Mouse (Mus musculus) adrenal gland (tissue): ENCODE measurements around the gene Fam13c.
"Not testable (repeated sequence)": the region's sequence is repeated elsewhere in the genome, so short reads cannot be mapped to it uniquely, and the experiment has no call there.

ENCODE experiments used
- intact Hi-C: fragments of 180-260 bp; cut with DNase I; formaldehyde crosslinking; loops from one replicate; pipeline ENCODE4 v1.15.1; 2025
- long read RNA-seq, 2 experiments: library from polyadenylated mRNA; unstranded; transcript quantifications; one replicate each; pipeline ENCODE4 v2.0.0; 2020; ENCODE audit warnings: borderline replicate concordance in 1 of 2; ENCODE audit not compliant: insufficient replicate concordance in 1 of 2

Fam13c gene
- long read RNA-seq, experiment 1, partial matches to known transcripts, result 3 of 6 reads
- long read RNA-seq, experiment 1, other reads (novel, unspliced or antisense), result 0 of 6 reads
- long read RNA-seq, experiment 2, partial matches to known transcripts, result 13 of 18 reads
- long read RNA-seq, experiment 2, other reads (novel, unspliced or antisense), result 1 of 18 reads

DNA sequence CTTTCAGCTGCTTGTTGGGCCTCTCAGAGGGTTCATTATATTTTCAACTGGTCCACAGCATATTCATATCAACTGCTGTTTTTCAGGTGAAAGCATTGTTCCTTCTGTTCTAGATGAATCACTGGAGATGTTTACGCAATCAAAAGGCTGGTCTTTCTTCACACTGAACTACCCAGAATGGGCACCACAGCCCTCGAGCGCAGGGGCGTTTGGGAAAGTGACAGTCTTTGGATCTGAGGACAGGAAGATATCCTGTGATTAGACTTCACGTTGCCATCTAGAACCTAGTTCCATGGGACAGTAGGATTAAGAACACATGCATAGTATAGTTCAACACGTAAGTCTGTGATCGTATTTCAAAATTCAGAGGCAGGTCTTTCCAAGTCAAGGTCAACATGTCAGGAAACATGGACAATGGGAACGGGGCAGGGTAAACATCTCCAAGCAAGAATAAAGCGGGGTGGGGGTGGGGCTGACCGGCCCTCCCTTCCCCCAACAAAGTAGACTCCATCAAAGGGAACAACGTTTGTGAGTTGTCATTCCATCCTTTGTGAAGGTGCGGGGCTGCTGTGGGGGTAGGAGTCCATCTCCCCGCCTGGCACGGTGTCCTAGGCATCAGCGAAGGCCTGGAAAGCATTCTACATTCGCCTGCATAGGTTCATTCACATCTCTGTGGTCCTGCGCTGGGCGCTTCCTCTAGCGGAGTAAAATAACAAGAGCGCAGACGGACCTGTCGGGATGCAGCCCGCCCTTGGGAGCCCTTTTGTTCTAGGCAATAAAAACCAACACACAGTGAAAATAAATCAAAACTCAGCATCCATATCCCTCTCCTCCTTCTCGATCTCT, at the start of gene Fam13c:
Gene Fam13c, plus strand, starts transcription at position 806 of the 846 bp plus-strand sequence.
- intact Hi-C loops, result loop anchor here (5.0 kb wide), 1 partner anchor 63 kb away; no protein-coding TSS in a partner anchor

DNA sequence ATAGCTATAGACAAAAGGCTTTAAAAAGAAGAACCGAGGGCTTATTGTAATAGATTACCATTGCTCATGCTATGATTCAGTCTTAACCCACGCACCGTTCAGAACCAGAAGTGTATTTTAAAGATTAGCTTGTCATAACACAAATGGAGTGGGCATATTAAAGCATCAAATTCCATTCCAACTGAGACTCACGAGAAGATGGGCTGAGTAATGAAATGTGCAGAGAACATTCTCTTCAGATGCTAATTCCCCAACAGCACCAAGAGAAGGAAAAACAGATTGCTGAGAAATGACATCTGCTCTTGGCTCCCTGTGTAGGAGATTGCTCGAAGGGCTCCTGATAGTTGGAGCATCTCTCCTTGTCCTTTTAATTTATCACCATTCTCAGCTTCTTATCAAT, 44.4 kb upstream of the Fam13c start:
- intact Hi-C loops, result no loop called here

DNA sequence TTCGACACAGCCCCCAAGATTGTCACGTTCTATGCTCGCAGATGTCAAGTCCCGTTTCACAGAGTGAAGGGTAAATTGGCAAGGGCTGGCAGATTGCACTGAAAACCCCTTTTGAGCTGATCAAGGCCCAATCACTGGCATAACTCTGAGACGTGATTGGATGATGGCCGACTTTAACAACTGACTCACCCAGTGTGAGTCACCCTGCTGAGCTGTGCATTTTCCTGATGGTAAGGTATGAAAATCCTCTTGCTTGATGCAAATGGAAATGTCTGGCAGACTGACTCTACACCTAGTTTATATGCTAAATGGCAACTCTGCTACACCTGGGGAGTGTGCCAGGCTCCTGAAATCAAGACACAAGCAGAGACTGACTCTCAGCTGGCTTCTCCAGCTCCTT, 42.1 kb upstream of the Fam13c start:
- intact Hi-C loops, result no loop called here

DNA sequence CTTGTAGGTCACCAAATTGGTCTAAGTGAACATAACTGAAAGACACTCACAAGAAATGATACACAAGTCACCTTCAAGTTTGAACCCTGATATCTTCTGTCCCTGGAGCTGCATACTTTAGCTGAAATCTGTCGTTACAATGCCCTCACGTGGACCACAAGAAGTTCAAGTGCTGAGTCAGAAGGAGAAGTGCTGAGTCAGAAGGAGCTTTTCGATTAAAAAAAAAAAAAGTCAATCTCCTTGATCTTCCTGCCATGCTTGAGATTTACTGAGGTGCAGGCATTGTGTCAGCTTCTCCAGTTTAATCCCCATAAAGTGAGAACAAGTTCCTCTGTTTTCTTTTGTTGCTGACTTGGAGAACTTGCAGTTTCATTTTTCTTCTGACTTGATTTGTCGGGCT, 38.3 kb upstream of the Fam13c start:
- intact Hi-C loops, result no loop called here

DNA sequence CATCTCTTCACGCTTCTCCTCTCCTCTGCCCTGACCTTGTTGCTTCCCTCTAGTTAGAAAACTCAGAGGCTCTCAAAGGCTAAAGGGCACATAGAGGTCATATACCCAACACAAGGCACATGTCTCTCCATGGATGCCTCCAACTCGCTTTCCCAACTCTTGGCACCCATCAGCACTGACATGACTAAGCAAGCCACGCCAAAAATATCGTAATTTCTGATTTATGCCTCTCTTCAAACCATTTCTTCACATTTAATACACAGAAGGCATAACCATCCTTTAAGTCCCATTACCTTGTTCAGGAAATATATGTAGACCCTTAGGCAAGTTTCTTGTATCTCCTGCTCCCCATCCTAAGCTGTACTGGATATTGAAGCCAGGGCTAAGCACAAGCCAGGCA, 37.6 kb upstream of the Fam13c start:
- intact Hi-C loops, result no loop called here

DNA sequence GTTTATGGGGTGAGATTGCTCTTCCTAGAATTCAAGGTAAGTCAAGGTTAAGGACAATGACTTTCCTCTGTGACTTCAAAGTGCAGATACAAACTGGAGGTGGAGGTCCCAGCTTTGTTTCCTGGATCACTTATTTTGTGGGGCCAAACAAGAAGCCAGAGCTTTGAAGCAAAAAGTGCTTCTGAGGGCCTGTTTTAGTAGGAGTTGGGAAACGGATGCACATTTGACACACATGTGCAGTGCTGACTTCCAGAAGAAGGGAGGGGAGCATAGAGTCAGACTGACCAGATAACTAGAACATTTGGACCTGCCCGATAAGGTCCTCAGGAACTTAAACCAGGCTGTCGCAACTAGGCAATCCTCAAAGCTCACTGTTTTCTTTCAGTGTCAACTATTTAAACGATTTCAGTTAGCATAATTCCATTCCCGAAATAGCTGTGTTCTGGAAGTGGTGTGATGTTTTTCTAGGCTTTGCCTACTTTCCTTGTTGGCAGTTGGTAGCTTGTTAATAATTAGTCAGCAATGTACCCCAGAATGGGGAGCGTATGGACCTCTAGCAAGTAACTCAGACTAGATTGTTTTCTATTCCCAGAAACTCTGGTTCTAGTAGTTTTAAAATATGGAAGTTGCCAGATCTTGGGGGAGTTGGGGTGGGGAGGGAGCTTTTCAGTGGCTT, 22.3 kb upstream of the Fam13c start:
- intact Hi-C loops, result no loop called here

DNA sequence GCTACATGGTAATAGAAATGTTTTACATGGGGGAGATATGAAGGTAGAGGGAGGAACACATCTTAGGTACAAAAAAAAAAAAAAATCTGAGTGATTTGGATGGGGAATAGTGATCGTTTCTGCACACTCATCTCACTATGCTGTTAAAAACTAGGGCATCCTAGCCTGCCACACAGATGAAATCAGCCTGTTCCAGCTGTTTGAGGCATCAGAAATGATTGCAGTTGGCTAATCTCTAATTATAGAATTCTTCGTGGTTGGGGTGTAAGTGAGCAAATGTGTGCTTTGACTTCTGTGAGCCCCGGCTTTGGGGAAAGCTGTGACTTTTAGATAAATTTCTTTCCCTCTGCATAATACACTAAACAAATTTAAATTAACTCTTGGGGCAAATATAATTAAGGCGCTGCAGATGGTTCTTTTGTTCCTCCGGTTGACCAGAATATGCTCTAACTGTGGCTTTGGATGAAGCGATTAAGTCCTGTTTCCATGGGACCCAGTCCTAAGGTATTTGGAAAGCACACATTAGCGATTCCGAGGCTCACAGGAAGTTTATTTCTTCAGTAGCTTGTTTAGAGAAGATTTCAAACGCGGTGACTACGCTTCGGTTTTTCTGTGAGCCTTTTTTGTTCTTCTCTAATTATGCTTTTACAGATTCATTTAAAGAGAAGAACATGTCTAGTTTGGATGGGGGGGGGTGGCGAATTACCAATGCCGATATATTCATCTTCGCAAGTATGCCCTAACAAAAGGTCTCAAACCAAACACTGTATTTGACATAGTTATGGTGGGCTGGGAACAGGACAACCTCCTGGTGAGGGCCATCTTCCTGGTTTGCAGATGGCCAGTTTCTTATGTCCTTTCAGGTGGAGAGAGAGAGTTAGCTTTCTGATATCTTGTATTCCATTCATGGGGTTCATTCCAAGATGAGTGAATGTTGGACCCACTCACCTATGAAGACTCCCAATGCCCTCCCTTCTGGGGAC, 20.7 kb upstream of the Fam13c start:
- intact Hi-C loops, result no loop called here

DNA sequence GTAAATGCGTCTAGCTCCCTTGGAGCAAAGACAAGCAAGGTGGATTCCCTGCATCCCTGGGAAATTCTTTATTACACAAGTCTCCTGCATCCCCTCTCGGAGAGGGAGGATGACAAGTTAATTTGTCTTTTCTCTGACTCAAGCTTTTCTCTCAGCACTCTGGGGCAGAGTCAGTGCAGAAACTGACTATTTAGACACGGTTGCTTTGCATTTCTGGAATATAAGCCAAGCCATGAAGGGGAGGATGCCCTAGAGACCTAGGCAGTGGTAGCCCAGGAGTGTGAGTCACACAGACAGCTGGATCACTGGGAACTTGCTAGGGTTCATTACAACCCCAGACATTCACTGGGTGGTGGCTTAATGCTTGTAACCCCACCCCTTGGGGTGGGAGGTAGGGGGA, 13.9 kb upstream of the Fam13c start:
- intact Hi-C loops, result no loop called here

DNA sequence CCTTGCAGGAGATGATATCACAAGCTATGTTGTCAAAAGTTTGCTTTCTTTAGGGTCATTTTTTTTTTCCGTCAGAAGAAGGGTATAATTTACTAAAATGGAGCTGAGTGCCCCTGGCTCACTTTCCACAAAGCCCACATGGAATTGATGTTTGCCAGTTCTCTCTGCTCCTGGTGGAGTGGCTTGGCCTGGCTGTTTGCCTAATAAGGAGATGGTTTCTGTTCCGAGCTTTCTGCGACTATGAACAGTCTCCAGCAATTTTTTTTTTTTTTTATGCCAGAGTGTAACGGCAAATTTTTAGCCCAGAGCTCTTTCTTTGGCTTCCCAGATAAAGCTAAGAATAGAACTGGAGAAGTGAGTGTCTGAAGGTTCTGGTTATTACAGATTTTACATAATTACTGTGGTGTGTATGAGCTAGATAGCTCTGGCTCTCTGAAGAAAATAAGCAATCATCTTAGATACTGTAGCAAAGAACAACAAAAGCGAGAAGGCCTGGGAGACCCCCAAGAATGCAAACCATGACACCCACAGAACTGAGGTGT, 12.1 kb upstream of the Fam13c start:
- intact Hi-C loops, result no loop called here

DNA sequence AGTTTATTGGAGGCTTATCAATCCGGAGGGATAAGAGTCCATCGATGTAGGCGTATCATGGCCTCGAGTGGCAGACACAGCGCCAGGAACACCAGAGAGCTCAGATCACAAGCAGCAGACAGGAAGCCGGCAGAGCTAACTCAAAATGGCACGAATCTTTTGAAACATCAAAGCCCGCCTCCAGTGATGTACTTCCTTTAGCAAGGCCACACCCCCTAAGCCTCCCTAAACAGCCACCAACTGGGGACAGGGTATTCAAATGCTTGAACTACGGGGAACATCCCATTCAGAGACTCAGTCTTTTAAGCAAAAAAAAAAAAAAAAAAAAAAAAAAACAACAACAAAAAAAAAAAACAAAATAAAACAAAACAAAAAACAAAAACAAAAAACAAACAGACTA, 10.9 kb upstream of the Fam13c start:
- intact Hi-C loops, result no loop called here

DNA sequence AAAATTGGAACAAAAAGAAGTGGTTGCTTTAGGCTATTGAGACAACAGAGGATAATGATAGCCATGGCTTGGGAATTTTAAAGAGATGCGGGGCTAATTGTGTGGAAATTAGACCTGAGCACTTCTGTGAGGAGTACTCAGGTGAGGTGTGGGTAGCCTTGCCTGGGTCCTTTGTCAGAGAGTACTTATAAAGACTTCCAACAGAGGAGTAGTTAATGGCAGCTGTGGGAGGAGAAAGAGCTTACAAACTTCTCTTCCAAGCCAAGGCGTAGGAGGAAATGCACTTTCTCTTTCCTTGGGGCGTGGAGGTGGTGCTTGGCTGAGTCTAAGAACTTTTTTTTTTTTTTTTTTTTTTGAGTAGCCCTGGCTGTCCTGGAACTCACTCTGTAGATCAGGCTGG, 6.9 kb upstream of the Fam13c start:
- intact Hi-C loops, result no loop called here

DNA sequence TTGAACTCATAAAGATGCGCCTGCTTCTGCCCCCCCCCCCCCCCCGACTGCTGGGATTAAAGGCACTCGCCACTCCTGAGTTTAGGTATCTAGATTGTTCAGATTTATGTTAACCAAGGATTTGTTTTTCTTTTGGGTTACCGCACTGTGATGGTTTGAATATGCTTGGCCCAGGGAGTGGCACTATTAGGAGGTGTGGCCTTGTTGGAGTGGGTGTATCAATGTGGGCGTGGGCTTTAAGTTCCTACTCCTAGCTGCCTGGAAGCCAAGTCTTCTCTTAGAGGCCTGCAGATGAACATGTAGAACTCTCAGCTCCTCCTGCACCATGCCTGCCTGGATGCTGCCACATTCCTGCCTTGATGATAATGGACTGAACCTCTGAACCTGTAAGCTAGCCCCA, 6.5 kb upstream of the Fam13c start:
- intact Hi-C loops, result not testable (repeated sequence)

DNA sequence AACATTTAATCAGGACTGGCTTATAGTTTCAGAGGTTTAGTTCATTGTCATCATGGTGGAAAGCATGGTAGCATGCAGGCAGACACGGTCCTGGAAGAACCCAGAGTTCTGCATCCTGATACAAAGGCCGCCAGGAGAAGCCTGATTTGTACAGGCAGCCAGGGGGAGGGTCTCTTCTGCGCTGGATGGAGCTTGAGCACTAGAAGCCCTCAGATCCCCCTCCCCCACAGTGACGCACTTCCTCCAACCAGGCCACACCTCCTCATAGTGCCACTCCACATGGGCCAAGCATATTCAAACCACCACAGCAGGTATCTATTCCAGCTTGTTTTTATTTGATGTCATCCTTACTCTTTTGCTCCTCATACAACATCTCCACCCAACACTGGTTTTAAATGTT, 3.6 kb upstream of the Fam13c start:
- intact Hi-C loops, result no loop called here

DNA sequence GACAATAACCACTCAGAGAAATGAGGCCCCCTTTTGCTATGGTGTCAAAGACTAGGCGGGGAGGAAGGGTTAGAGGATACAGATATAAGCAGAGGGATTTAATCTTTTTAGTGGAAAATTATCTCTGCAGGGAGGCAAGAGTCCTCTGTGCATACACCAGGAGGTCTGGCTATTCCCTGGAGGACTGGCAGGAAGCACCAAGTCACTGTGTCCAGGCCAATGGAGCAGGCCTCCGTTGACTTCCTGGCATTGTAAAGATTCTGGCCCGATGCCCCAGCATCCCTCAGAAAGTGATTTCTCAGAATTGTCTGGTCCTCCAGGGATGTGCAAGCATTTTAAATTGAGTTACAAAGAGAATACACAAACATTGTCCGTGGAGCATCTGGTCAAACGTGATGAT, 3.0 kb upstream of the Fam13c start:
- intact Hi-C loops, result no loop called here

DNA sequence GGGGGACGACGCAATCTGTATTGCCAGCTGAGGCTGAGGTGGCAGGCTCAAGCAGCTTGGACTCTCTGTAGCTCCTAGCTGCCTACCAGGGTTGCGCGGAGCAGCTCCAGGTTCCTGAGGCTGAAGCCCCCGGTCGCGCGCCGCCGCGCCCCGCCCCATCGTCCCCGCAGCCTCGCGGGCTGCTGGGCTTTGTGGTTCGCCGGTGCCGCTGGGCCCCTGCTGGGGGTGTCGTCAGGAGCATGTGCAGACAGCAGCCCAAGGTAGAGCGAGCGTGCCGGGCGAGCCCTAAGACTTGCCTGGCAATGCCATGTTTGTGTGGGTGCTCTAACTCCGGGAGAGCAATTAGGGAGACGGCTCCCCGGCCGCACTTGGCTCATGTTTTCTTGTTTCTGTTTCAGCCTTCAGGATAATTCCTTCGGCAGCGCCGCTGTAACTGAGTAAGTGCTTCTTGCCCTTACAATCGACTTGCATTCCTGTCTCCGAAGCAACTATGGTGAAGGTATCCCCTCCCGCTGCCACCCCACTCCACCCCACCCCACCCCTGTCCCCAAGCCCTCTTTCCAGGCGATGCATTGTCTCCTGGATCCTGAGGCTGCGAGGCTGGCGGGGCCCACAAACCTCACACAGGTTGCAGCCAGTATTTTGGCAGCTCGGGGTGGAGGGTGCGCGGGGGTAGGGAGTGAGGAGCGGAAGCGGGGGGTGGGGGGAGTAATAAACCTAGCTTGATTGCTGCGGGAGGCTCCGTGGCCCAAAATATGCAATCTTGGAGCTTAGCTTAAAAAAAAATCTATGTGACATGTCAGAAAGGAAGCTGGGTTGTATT, 569 bp downstream of the Fam13c start:
- intact Hi-C loops, result loop anchor here (5.0 kb wide), 1 partner anchor 64 kb away; no protein-coding TSS in a partner anchor

DNA sequence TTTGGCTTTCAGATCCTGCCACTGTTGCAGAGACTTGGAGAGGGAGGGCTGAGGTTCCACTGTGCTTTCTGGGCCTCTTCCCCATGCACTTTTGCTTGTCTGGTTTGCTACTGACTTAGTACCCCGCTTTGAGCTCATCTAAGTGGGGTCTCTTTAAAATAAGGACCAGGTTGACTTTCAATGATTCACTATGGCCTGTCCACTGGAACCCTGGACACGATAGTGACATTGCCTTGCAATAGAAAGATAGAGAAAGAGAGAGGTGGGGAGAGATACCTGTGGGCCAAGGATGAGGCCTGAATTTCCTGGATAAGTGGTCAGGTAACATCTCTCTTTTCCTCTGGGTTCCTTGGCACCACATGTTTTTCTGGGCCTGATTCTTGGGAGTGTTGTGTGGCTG, 1.9 kb downstream of the Fam13c start:
- intact Hi-C loops, result loop anchor here (5.0 kb wide), 1 partner anchor 65 kb away; no protein-coding TSS in a partner anchor

DNA sequence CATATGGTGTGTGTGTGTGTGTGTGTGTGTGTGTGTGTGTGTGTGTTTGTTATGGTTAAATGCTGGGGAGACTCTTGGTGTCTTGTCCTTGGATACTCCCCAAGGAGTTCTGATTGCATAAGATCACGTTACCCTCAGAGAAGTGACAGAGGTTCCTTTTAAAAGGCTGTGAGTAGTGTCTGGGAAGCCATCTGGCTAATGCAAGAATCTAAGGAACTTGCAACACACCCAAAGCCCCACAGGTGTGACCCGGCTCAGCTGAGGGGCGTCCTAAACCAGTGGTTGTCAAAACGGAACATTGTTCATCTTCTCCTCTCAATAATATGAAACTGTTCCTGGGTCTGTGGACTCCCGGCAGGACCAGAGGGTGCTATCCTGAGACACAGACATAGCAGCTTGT, 2.3 kb downstream of the Fam13c start:
- intact Hi-C loops, result loop anchor here (5.0 kb wide), 1 partner anchor 65 kb away; no protein-coding TSS in a partner anchor

DNA sequence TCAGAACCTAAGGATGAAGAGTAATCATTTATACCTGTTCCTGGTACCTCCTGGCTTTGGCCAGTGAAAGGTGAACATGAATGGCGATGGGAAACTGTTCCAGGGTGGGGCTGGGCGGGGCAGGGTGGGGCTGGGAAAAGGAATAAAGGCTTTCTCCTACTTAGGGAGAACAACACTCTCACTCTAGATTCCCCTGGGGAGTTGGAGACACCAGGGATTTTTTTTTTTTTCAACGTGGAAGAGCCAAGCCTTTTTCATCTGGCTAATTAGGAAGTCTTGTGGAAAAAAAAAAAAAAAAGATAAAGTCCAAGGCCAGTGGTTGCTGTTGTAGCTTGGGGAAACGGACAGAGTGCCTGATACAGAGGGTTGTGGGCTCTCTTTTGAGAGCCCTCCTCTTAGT, 7.5 kb downstream of the Fam13c start:
- intact Hi-C loops, result no loop called here

DNA sequence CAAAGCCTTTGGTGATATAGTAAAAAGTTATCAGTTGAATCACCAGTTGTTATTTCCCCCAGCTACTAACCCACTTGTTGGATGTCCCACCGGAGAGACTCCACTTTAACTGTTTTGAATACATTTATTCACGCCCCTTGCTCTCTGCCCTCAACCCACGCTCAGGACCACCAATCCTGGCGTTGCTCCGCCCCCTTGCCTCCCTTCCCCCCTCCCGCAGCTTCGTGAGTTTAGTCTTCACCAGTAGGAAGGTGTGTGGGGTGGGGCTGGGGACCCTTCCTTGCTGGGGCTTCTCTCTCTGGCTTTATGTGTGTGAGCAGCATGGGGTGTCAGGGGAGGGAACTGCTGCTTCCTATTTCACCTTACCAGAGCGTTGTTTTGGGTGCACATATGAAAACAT, 8.9 kb downstream of the Fam13c start:
- intact Hi-C loops, result no loop called here

DNA sequence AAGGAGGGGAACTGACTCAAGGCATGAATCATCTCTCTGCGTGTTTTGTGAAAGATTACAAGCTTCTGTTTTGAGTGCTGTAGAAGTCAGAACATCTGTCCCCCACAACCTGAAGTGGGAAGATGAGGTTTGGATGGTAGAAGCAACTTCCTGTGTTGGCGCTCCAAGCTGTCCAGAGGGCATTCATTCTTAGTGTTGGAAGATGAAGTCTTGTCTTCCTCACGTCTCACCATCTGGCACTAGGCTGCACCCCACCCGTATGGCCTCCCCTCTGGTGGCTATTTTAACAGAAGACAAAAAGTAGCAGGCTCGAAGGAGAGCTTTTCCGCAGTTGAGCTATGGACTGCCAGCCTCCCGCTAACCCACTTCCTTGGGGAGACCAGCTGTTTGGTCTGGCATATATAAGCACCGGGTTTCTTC, 15.6 kb downstream of the Fam13c start:
- intact Hi-C loops, result no loop called here
